Mouse (Mus musculus) fat pad, adult 2 months (tissue): ENCODE measurements around the gene Rap1gap.

ENCODE experiments used
- DNase-seq: peaks from one replicate; pipeline ENCODE4 v3.0.0-alpha.2; 2011; ENCODE audit warnings: low read depth, low spot score; ENCODE audit errors: extremely low read depth

Rap1gap gene

DNA sequence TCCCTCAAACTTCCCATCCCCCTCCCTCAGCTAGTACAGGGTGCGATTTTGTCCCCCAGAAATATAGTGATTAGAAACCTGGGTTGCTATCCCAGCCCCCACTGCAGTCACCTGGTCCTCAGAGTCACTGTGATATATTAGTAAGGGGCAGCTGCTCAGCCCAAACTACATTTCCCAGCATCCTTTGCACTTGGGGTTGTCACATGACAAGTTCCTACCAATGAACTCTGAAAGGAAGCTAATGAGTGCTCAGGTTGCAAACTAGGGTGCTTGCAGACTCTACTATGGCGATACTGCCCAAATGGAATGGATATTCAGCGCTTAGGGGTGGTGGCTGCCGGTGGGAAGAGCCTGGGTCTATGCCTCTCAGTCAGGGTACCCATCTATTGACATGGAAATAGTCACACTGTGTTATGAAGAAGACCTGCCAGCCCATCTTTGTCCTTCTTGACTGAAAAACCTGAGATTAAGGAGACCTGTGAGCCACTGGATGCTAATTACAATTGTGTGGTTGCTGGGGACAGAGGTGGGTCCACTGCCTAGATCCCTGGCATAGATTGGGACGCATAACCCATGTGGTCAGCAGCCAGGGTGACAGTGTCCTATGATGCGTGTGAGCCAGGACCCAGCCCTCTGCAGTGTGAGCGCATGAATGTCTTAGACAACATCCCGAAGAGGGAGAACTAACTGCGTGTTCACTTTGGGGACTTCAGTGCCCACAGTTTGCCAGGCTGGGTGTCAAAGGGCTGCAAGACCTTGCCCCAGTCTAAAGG, 74.8 kb downstream of the Rap1gap start:
- no peak for DNase-seq

GRCm38 (mm10) chr4:137740350-137740749, 75.8 kb downstream of the Rap1gap start:
- DNase-seq = no peak

DNA sequence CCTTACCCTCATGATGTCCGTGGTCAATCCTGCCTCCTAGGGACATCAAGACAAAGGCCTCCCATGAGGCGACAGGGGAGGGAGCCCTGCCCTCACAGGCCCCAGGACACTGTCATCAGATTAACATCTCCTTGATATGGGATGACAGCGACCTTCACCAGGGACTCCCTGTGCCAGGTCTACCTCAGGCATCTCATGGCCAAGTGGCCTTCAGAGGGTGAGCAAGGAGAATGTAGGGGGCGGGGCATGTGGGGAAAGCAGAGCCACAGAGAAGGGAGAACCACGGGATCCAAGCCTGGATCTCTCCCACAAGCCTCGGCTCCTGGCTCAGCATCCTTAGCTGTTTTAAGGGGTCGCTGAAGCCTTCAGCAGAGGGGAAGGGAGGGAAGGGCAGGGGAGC, 79.3 kb downstream of the Rap1gap start:
- no peak for DNase-seq

DNA sequence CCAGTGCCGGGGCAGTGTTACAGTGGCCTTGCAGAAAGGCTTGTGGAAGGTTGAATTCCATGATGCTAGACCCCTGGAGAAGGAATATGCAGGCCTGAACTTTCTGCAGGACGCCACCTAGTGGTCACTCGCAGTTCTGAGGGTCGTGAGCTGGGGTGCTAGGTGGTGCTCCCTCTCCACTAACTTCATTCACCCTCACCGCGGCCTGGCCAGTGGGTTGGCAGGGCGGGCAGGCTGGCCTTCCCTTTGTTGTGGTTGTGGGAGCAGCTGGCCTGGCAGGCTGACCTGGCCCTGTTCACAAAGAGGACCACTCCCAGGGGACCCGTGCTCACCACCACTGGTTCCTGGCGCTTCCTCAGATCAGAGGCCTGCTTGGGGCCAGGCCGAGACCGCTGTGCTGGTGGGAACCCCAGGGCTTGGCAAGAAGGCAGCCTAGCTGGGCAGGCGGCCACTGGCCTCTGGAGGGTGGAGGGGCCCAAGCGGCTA, 80.0 kb downstream of the Rap1gap start:
- DNase-seq = no peak

DNA sequence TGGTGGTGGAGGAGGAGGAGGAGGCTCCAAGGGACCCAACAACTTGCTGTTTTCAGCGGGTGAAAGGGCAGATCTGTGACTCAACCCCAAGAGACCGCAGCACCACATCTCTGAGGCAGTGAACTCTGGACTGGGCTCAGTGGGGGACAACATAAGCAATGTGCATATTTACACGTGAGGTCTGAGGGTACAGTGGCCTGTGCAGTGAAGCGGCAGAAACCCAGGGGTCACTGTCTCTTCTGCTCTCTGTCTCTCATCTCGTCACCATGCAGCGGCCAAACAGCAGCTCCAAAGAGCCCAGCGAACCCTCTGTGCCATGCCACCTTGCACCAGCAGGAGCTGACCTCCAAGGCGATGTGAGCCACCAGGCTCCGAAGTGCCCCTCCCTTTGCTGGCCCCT, 82.6 kb downstream of the Rap1gap start:
- DNase-seq = no peak

DNA sequence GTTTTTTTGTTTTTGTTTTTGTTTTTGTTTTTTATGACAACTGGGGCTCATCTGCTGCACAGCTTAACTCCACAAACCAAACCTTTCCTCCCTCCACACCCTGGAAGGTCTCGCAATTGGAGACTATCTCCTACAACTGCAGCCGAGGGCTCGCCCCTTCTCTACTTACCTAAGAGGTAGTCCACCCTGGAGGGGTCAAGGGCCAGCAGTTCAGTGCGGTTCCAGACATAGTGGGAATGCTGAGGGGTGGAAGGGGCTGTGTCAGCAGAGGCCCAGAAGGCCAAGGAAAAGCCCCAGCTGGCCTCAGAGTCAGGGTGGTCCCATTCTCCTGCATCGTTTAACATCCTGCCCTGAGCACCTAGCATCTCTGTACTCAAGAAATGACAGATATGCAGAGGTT, 83.1 kb downstream of the Rap1gap start:
- no peak for DNase-seq

- no peak for DNase-seq
Measured at GRCm38 (mm10) chr4:137748726-137749125, 84.2 kb downstream of the Rap1gap start.

- DNase-seq = no peak
Measured at GRCm38 (mm10) chr4:137749680-137750079, 85.2 kb downstream of the Rap1gap start.

- no peak for DNase-seq
Measured at GRCm38 (mm10) chr4:137750121-137750520, 85.6 kb downstream of the Rap1gap start.

DNA sequence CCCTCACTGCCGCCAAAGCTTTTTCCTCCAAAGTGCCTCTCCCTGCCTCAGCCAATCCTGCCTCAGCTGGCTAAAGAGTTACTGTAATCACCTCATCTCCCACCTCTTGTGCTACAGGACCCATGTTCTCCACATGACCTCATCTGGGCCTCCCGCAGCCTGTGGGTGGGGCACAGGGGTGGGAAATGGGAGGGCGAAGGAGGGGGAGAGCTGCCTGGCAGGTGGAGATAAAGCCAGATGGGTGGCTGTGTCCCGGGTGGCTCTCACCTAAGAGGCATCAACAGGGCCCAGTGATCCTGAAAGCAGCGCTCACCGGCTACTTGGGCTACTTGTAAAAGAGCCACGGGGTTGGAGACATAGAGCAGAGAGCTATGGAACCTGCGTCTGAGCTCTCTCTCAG, 86.8 kb downstream of the Rap1gap start:
- DNase-seq = no peak

DNA sequence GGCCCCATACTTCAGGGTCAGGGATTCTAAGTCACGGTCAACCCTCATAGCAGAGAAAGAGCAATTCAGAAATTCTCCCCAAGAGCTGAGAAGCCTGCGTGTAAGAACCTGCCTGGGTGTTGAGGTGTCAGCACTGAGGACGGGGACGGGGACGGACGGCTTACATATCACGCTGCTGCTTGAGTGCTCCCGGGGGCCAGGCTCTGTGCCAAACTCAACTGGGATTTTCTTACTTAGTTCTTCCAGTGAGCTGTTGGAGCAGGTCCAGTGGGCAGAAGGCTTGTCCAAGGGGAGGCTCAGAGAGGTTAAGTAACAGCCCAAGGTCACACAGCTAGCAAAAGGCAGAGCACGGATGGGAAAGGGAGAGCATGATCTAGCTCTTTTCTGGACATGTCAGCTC, 87.2 kb downstream of the Rap1gap start:
- DNase-seq = peak; percentile 43

- DNase-seq = no peak
Measured at GRCm38 (mm10) chr4:137752471-137752870, 87.9 kb downstream of the Rap1gap start.

GRCm38 (mm10) chr4:137753199-137753598, 88.7 kb downstream of the Rap1gap start:
- no peak for DNase-seq

GRCm38 (mm10) chr4:137754446-137754845, 89.9 kb downstream of the Rap1gap start:
- DNase-seq = no peak

DNA sequence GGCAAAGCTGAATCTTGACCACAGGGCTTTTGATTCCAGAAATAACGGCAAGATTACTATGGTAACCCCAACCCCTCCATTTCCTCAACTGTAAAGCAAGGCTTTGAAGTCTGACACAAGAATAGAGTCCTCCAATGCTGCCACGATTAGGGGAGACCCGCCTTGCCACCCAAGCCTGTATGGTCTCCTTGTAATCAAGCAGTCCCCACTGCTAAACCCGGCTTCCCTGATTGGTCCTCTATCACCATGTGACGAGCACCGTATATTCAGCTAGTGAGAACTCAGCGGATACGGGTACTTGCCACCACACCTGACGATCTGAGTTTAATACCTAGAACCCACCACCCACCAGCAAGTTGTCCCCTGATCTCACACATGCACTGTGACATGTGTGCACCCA, 98.4 kb downstream of the Rap1gap start:
- no peak for DNase-seq

- DNase-seq = no peak
Measured at GRCm38 (mm10) chr4:137763920-137764495, 99.5 kb downstream of the Rap1gap start.

DNA sequence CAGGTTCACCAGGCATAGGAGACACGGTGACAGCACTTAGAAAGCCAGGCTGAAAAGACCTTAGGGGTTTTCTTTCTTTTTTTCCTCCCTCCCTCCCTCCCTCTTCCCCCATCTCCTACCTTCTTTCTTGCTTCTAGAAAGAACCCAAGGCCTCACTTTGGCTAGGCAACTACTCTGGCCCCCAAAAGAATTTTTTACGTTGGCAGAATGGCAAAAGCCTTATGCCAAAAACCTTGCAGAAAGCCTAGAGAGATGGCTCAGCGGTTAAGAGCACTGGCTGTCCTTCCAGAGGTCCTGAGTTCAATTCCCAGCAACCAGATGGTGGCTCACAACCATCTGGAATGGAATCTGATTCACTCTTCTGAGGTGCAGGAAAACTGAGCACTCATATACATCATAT, 100.1 kb downstream of the Rap1gap start:
- DNase-seq = no peak

DNA sequence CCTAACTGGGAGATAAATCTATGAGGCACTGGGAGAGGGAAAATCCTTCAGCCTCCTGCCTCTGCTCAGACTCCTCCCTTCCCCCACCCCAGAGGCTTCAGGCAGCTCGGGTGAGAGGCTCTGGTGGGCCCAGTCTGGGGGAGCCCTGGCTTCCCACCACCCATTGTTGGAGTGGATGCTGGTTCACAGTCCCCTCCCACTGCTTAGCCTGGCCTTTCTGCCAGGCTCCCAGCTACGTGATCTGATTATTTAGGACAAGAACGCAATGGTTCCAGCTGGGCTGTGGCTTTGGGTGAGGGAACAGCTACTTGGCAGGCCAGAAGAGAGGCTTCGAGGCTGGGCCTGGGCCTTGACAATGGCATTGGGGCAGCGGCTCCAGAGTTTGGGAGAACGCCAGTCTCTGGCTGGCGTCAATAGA, 101.0 kb downstream of the Rap1gap start:
- DNase-seq = no peak

GRCm38 (mm10) chr4:137766365-137766764, 101.8 kb downstream of the Rap1gap start:
- DNase-seq = no peak

- DNase-seq = no peak
Measured at GRCm38 (mm10) chr4:137768381-137768780, 103.9 kb downstream of the Rap1gap start.

- DNase-seq = no peak
Measured at GRCm38 (mm10) chr4:137768831-137769230, 104.3 kb downstream of the Rap1gap start.

GRCm38 (mm10) chr4:137769635-137770034, 105.1 kb downstream of the Rap1gap start:
- no peak for DNase-seq
